Mouse (Mus musculus) testis, postnatal 10 days (tissue): ENCODE results near the gene Engase.
A peak's percentile ranks its signal among the peaks of the same experiment; 100 is the strongest.

Experiments used
- DNase-seq: peaks from one replicate; pipeline ENCODE4 v3.0.0; 2021; ENCODE audit warnings: low spot score

Gene Engase

GRCm38 (mm10) chr11:118488907-118489270, 12.3 kb downstream of the Engase start:
- no peak for DNase-seq

DNA sequence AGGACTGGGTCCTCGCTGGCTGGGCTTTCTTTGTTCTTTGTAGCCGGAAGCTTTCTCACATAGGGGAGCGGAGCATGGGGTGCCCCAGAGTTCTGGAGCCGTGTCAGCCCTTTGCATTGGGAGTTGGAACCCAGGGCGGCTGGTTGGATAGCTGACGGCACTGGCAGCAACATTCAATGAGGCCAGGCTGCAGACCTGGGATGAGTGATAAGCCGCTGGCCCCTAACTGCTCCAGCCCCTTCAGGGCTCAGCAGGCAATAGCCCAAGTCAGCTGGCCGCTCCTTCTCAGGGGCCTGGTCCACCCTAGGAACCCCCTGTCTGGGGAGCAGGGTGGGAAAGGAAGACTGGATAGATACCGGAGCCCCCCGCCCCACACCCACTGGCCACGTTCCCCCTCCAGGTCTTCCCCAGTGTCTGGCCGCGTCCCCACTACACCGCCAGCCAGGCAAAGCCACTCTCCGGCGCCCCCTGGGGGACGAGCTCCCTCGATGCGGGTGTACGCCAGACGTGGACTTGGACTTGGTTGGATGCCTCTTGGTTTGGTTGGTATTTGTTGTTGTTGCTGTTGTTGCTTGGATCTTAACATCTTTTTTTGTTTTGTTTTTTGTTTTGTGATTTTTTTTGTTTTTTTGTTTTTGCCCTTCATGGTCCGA, 14.1 kb downstream of the Engase start:
- DNase-seq: peak; percentile 92

- no peak for DNase-seq
Observed at GRCm38 (mm10) chr11:118491230-118491629, 14.6 kb downstream of the Engase start.

- no peak for DNase-seq
Observed at GRCm38 (mm10) chr11:118493458-118493857, 16.8 kb downstream of the Engase start.

DNA sequence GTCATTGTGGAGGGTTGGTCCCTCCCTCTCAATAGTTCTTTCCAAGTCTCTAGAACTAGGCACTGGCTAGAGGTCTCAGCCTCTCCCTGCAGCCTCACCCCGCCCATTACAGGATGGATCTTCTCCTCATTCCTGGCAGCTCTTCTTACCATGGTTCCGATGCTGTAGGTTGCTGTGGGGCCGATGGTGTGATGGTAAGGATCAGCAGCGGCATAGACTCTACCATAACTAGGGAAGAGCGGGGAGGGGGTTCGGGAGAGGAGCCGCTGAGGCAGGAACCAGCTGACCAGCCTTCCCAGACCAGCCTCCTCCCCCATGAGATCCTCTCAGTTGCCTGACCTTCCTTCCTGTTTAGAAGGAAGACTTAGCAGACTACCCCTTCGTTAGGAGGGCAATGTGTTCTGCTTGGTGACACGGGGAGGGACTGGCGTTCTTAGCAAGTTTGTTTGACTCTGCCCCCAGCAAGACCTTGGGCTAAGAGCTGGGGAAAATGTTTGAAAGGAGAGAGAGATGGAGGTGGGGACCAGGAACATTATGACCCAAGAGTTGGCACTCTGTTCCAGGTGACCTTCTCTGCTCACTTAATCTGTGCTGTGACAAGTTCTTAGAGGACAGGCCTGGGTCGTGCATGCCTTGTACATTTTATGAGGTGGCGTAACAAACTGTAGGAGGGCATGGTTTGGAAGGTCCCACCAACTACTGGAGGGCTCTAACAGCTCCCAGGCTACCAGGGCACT, 17.5 kb downstream of the Engase start:
- no peak for DNase-seq

DNA sequence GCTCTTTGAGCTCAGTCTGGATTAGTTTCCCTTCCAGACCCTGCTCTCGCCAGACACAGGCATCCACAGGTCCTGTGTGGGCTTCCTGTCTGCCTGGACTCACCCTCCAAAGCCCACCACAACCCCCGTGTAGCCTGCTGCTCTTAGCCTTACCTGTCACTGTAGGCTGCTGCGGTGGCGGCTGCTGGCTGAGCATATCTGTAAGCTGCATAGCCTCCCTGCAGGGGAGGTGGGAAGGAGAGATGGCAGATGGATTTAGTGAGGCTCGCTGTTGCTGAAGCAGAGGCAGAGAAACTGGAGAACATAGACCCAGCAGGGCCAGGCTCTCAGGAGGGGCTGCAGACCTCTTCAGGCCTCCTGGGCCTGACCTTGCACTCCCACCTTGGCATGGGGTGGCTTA, 18.4 kb downstream of the Engase start:
- DNase-seq: no peak

GRCm38 (mm10) chr11:118496066-118496689, 19.5 kb downstream of the Engase start:
- DNase-seq: no peak

DNA sequence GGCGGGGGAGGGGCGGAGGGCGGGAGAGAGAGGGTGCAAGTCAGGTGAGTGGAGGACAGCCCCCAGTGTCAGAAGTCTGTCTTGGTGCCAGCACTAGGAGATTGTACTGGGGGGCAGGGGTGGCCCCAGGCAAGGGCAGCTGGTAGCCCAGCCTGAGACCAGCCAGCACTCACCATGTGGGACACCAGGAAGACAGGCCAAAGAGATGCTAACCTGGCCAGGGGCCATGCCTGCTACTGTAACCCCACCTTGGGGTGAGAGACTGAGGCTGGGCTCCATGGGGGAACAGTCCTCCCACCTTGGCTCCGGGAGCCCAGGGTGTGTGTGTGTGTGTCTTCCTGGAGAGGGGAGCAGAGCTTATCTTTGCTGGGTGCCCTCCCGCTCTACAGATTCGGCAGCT, 26.4 kb downstream of the Engase start:
- no peak for DNase-seq

GRCm38 (mm10) chr11:118503418-118504179, 27.0 kb downstream of the Engase start:
- DNase-seq: no peak

DNA sequence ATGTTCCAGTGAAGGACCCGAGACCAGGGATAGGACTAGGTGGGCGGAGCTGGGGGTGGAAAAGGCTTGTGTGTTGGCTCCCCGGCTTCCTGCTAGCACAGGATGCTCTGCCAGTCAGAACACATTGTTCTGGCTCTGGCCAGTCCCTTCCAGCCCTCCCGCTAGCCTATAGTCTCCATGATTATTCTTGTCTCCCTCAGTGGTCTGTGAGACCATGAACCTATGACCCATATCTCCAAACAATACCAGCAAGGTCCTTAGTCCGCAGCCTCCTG, 27.5 kb downstream of the Engase start:
- peak; percentile 57 for DNase-seq

DNA sequence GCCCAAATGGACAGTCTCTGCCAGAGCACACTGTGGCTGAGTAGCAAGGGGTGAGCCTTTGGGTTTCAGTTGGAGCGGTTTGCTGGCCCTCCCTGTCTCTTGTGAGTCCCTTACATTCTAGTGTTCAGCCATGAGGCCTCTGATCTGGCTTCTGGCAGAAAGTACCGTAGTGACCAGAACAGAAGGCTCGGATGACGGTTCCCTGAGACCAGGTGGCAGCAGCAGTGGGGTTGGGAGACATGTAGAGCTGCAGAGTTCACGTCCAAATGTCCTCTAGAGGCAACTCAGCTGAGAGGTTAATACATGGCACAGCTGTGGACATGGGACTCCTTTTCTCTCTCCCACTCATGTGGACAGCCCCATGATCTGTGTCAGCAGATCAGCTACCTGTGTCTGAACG, 30.5 kb downstream of the Engase start:
- no peak for DNase-seq

DNA sequence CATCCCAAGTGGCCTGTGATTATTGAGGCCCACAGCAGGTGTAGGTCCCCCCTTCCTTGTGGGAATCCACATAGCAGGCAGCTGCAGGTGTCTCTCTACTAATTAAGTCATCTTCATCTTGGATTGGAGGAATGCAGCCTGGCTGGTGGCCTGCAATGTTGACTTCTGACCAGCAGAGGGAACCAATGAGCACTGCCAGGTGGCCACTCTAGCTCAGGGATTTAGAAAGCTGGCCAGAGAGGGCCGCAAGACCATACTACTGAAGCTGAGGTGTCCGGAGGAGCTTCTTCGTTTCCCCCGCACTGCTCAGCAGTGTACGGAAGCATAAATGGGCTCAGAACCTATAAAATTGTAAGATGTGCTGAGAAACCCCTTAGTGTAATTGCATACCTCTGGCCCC, 31.3 kb downstream of the Engase start:
- DNase-seq: peak; percentile 84

- DNase-seq: no peak
Observed at GRCm38 (mm10) chr11:118508341-118508740, 31.7 kb downstream of the Engase start.

GRCm38 (mm10) chr11:118511851-118512250, 35.2 kb downstream of the Engase start:
- DNase-seq: peak; percentile 60

GRCm38 (mm10) chr11:118512257-118512910, 35.8 kb downstream of the Engase start:
- DNase-seq: no peak

- DNase-seq: no peak
Observed at GRCm38 (mm10) chr11:118517924-118518323, 41.3 kb downstream of the Engase start.

GRCm38 (mm10) chr11:118518743-118519142, 42.1 kb downstream of the Engase start:
- DNase-seq: no peak

- no peak for DNase-seq
Observed at GRCm38 (mm10) chr11:118520251-118520650, 43.6 kb downstream of the Engase start.

- DNase-seq: no peak
Observed at GRCm38 (mm10) chr11:118520932-118521331, 44.3 kb downstream of the Engase start.

DNA sequence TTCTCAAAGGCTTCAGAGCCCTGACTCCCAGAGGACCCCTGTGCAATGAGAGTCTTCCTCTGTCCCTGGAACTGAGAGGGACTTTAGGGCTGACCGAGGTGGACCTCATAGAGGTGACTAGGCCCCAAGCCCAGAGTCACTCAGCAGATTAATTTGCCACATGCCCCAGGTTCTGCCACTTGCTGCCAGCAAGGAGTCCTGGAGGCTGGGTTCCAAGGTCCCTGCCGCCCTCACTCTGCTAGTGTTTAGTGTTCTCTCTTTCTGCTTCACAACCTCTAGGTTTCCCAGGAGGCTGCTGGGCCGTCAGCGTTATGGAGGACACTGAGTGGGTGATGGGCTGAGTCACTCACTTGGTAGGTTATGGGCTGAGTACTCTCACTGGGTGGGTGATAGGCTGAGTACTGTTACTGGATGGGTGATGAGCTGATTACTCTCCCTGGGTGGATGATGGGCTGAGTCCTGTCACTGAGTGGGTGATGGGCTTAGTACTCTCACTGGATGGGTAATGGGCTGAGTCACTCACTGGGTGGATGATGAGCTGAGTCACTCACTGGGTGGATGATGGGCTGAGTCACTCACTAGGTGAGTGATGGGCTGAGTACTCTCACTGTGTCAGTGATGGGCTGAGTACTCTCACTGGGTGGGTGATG, 47.0 kb downstream of the Engase start:
- DNase-seq: no peak

GRCm38 (mm10) chr11:118525059-118525458, 48.4 kb downstream of the Engase start:
- DNase-seq: no peak

DNA sequence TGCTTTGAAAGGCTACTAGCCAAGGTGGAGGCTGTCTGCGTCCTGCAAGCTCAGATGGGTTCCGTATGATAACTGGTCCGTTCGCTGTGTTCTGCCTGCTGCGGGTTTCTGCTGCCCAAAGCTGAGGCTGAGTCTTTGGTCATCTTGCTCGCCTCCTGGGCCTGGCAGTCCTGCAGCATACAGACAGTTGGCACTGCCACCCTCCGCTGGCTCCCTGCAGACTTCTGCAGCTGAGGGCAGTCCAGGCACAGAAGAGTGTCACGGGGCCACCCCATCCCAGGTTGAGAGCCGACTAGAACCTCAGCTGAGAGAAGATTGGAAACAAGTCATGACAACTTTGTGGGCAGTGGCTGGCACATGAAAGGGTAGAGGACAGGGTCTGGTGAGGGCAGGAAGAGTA, 52.1 kb downstream of the Engase start:
- DNase-seq: no peak
